Mouse (Mus musculus) ES-E14 (cell line): ENCODE measurements around the gene Qrfp.

Experiments used
- HCFC1 ChIP-seq: IDR thresholded peaks from 2 replicates; pipeline ENCODE4 v1.6.1; 2012; ENCODE audit warnings: low read length, inconsistent platforms, borderline replicate concordance; ENCODE audit not compliant: insufficient read depth
- MAFK ChIP-seq: IDR thresholded peaks from 2 replicates; pipeline ENCODE4 v1.6.1; 2014; ENCODE audit warnings: mild to moderate bottlenecking, low read depth, low read length, inconsistent platforms; ENCODE audit not compliant: insufficient read depth
- ZNF384 ChIP-seq: IDR thresholded peaks from 2 replicates; pipeline ENCODE4 v1.6.1; 2012; ENCODE audit warnings: low read depth, low read length, inconsistent platforms

DNA sequence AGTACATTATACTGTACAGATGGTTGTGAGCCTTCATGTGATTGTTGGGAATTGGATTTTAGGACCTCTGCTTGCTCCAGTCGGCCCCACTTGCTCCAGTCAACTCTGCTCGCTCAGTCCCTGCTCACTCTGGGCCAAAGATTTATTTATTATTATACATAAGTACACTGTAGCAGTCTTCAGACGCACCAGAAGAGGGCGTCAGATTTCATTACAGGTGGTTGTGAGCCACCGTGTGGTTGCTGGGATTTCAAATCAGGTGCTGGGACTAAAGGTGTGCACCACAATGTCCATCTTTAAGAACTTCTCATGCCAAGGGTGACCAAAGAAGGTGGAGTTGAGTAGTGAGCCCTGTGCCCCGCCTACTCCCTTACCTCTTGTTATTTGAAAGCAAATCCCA lies 17.8 kb downstream of the Qrfp start:
- TF ChIP-seq ZNF384, result no peak
- TF ChIP-seq HCFC1, result no peak
- no peak for TF ChIP-seq MAFK
